Mouse (Mus musculus) spleen, adult 2 months (tissue): ENCODE measurements around the gene Gatm.

Experiments used
- CTCF ChIP-seq: fragments of 200-500 bp; IDR thresholded peaks from 2 replicates; pipeline ENCODE4 v1.5.1; 2011; ENCODE audit warnings: mild to moderate bottlenecking, inconsistent platforms; ENCODE audit not compliant: insufficient read depth, insufficient read length, insufficient replicate concordance; ENCODE audit errors: extremely low read depth
- POLR2A ChIP-seq: fragments of 200-500 bp; IDR thresholded peaks from 2 replicates; pipeline ENCODE4 v1.6.1; 2011; ENCODE audit warnings: low read depth, low read length, inconsistent platforms

- TF ChIP-seq CTCF (no peak), POLR2A (no peak)
Measured at GRCm38 (mm10) chr2:122595461-122595860, 15.6 kb downstream of the Gatm start.
